Mouse (Mus musculus) lung, adult 18-20 months (tissue): ENCODE results near the gene Prss16.
A peak's percentile ranks its signal among the peaks of the same experiment; 100 is the strongest.

Source experiments
- DNase-seq, 2 experiments: peaks; one replicate each; pipeline ENCODE4 v3.0.0; 2022; ENCODE audit warnings: mixed read lengths in 2 of 2

Gene Prss16

DNA sequence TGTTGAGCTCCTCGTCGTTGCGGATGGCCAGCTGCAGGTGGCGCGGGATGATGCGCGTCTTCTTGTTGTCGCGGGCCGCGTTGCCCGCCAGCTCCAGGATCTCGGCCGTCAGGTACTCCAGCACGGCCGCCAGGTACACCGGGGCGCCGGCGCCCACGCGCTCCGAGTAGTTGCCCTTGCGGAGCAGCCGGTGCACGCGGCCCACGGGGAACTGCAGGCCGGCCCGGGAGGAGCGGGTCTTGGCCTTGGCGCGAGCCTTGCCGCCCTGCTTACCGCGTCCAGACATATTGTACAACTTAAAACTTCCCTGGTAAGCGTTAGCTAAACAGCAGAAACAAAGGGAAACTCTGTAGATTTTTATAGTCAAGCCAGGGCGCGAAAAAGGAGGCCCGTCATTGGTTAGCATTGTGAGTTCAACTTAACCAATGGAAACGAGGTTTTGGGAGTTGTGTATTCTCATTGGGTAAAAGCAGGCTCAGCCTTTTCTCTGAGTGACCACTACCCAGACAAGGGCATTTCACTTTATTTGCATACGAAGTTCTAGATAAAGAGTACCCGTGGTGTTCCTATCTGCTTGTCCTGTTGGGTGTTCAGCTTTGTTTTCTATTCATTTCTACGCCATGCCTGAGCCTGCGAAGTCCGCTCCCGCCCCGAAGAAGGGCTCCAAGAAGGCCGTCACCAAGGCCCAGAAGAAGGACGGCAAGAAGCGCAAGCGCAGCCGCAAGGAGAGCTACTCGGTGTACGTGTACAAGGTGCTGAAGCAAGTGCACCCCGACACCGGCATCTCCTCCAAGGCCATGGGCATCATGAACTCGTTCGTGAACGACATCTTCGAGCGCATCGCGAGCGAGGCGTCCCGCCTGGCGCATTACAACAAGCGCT, 26.0 kb upstream of the Prss16 start, which contains the start of the genes Hist1h2ah and Hist1h2bk:
Gene Hist1h2ah (minus strand): TSS at position 302 of the 882 bp plus-strand sequence.
Gene Hist1h2bk (plus strand): TSS at position 604 of the 882 bp plus-strand sequence.
- peak; percentile 79 to 80 for DNase-seq

DNA sequence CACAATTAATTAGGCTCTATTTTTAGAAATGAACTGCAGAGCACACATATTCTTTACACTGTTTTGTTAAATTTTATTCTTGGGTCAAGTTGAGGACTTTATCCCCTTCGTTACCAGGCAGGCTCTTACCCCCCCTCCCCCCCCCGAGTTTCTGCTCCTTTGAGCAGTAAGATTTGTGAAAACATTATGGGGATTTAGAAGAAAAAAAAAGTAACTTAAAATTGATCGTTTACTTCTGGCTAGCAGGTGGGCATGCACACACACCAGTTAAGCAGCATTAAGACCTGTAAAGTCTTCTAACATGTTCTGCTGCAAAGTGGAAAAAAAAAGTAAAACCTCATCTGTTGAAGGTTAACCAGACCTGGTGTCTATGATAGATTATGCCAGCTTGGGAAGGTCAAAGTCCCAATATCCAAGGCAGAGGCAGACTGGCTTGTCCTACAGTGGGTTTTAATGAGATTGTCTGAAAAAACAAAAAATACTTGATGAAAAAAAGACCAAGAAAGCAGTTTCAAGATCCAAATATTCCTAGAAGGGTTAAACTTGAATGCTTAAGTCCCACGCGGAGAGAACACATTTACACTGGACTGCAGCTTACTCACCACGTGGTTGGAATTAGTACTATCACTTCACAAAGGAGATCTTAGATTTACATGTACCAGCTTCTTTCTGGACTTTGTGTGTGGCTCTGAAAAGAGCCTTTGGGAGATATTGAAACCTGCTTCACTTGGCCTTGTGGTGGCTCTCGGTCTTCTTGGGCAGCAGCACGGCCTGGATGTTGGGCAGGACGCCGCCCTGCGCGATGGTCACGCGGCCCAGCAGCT, 25.1 kb upstream of the Prss16 start:
- DNase-seq = no peak

DNA sequence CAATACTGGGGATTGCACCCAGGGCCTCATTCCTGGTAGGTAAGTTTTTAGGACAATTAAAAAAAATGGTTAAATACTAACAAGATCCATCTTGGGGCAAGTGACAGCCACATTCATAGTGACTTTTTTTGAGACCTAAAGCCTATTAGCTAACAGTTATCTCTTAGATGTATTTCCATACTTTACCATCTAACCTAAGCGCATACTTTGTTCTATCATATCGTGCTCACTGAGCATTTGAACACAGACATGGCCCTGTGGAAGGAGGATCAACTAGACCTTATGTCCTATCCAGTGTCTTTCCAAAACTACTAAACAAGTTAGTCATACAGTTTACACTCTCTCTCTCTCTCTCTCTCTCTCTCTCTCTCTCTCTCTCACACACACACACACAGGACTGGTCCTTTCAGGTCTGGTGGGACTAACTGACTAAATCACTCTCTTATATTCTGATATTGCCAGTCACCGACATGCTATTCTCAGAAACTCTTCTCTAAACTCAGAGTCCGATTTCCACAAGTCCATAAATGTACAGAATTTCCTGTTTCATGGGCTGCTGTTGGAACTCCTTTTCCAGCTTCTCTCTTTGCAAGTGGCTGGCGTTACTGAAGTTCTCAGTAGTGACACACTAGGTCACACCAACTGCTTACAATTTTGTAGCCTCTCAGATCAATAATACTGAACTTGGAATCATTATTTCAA, 24.4 kb upstream of the Prss16 start:
- no peak for DNase-seq

- DNase-seq = no peak
Observed at GRCm38 (mm10) chr13:22030493-22030892, 21.0 kb upstream of the Prss16 start.

DNA sequence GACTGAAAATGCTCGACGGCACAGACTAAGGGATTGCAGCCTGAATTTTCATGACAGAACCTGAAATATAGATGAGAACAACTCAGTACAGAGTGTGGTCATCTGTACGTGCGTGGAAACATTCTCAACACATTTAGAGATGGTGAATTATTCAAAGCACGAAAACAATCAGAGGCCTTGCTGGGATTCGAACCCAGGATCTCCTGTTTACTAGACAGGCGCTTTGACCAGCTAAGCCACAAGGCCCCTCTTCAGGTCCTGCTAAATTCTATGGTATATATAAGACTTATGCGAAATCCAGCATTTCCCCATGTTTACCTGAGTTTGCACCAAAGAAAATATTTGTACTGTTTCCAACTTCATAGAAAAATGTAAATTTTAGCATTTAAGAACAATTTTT, 20.4 kb upstream of the Prss16 start:
- DNase-seq = no peak

- peak; percentile 93 to 94 for DNase-seq
Observed at GRCm38 (mm10) chr13:22028673-22029460, 19.3 kb upstream of the Prss16 start.

GRCm38 (mm10) chr13:22026058-22027031, 16.8 kb upstream of the Prss16 start:
- peak; percentile 76 to 79 for DNase-seq

GRCm38 (mm10) chr13:22022241-22022640, 12.7 kb upstream of the Prss16 start:
- DNase-seq = peak; percentile 81

GRCm38 (mm10) chr13:22021581-22021980, 12.0 kb upstream of the Prss16 start:
- DNase-seq = no peak

DNA sequence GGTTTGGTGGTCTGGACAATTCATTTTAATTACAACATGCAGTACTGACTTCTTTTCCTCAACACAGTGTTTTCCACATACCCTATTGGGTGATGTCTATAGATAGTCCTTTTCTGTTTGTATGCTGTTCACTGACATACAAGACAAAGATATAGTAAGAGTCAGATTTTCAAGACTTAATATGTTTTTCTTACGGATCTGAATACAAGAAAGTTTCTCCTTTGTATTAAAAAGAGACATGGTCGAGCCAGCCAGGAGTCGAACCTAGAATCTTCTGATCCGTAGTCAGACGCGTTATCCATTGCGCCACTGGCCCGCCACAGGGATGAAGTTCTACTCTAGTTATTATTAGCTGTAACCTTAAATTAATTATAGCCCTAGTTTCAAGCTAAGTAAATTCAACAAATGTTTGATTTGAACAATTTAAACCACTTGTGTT, 11.4 kb upstream of the Prss16 start:
- peak; percentile 56 to 60 for DNase-seq

GRCm38 (mm10) chr13:22019934-22020835, 10.6 kb upstream of the Prss16 start:
- no peak for DNase-seq

- peak; percentile 60 to 68 for DNase-seq
Observed at GRCm38 (mm10) chr13:22015479-22016450, 6.2 kb upstream of the Prss16 start.

GRCm38 (mm10) chr13:22014411-22014845, 4.9 kb upstream of the Prss16 start:
- DNase-seq = no peak

GRCm38 (mm10) chr13:22013716-22014115, 4.2 kb upstream of the Prss16 start:
- DNase-seq = no peak

DNA sequence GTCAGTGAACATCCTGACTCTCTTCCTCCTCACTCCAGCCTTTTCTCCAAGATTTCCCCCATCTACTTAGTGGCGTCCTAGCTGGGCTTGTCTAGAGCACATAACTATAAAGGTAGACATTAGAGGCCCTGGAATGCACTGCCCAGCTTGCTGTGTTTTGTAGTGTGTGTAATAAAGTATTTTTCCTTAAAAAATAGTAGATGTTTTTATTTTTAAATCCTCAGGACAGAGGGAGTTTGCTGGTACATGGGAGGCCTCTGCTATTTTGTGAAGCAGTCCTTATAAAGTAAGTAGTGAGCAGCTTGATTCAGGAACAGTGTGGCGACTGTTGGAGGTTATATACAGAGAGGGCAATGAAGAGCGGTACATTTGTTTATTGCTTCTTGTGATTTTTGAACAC, 835 bp downstream of the Prss16 start:
- no peak for DNase-seq

DNA sequence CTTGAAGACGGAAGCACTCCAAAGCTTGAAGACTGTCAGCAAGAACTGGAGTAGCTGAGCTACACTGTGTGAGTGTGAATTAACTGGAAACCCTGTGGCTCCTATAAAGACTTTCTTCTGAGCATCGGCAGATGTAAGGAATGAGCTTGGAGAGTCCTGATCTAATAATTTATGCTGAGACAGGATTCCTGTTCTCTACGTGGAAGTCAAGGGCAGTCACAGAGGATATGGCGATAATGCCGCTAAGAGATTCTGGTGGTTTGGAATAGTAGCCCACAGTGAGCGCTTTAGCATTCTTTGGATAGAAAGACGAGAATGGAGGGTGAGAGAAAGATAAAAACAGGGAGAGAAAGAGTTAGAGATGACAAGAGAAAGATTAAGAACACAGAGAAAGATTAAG, 1.7 kb downstream of the Prss16 start:
- no peak for DNase-seq

DNA sequence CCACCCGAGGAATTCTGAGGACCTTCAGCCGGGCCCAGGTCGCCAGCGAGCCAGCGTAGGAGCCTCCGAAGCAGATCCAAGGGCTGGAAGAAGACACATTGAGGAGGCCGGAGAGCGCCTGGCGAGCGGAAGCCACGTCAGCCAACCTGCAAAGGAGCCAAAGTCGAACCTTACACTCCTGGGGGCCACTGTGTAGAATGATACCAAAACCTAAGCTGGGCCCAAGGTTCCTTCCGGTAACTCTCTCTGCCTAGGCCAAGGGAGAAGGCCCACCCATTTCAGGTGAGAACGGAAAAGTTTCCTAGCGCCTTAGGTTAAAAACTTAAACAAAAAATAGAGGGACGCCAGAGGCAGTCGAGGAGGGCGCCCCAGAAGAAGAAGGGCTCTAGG, 2.4 kb downstream of the Prss16 start:
- no peak for DNase-seq
